ENCODE assay signal across 8 mouse cellular contexts in the genomic region with DNA sequence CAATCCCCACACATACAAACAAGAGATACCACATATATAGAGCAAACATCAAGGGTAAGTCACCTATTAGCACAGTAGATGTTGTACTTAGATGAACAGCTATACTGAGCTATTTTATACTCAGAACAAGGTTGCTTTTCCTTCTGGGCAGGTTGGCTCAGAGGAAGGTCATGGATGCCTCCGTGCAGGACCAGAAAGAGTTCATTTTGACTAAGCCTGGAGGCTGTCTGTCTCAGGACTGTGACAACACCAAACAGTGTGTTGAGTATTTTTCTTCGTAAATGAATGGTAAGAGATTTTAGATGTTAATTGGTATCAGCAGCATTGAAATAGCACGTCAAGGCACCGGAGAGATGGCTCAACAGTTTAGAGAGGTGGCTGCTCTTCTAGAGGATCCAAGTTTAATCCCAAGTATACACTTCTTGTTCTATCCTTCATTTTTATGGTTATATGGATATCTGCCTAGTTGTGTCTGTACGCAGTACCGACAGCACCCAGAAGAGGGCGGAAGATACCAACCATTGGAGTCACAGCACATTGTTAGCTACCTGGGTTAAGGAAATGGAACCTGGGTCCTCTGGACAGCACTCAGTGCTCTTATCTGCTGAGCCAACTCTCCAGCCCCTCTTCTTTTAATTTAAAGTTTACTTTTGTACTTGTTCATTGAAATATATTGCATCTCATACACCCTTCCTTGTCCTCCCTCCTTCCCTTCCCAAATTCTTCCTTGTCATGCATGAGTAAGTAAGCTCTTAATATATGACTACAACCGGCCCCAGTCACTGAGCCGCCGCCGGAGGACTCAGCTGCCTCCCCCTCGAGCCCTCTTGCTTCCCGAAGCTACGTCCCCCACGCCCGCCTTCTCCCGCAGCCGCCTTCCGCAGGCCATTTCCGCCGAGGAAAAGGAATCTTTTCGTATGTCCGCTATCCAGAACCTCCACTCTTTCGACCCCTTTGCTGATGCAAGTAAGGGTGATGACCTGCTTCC. TPM values are rescaled to one million over a fixed set of nuclear protein-coding genes. Genes with fewer than 3 reads are reported as not detected.
A peak's percentile ranks its signal among the peaks of the same experiment; 100 is the strongest.
DNase-seq lines count a peak whose midpoint lies in the region; ATAC-seq lines count a peak whose summit lies in the region.

No protein-coding gene starts in this region.

- H3K36me3 ChIP-seq in midbrain, embryonic 11.5 days (ENCODE audit: control insufficient read depth, insufficient read depth, low read length), result no peaks in the 10 kb centered on the region

- DNase-seq in adrenal gland, adult 8-10 months, result peak; percentile 69
- DNase-seq in embryo, embryonic 9.5 days (ENCODE audit: extremely low spot score), result peak; percentile 79
- DNase-seq in heart, adult 11 months, result peak; percentile 96
- DNase-seq in kidney, adult 11 months, result peak; percentile 74
- DNase-seq in left cerebral cortex, postnatal 4 days, result peak; percentile 86
- DNase-seq in midbrain, embryonic 11.5 days (ENCODE audit: low spot score, missing footprints), result peak; percentile 98
- DNase-seq in skeletal muscle tissue, adult 2 months (ENCODE audit: low read depth, low spot score), result peak; percentile 29

- H3K4me3 ChIP-seq in midbrain, embryonic 11.5 days (ENCODE audit: low read depth, low read length), result peak overlapping the region; percentile 22

- H3K4me1 ChIP-seq in midbrain, embryonic 11.5 days (ENCODE audit: control insufficient read depth, insufficient read depth, low read length), result no peaks in the 10 kb centered on the region

- no peaks in the 10 kb centered on the region for H3K27me3 ChIP-seq in midbrain, embryonic 11.5 days (ENCODE audit: control insufficient read depth, insufficient read depth, low read length)

- H3K9me3 ChIP-seq in midbrain, embryonic 11.5 days (ENCODE audit: control insufficient read depth, low read length), result no peaks in the 10 kb centered on the region

- WGBS in midbrain, embryonic 11.5 days, result 8% methylated on average over 24 of the region's 24 CpGs

- intact Hi-C loops in left cerebral cortex, postnatal 4 days (cut with DNase I), result no loop called here

- peak overlapping the region; percentile 54 for H3K9ac ChIP-seq in midbrain, embryonic 11.5 days (ENCODE audit: low read length)

- H3K4me2 ChIP-seq in midbrain, embryonic 11.5 days, result peak overlapping the region; percentile 52

- H3K27ac ChIP-seq in midbrain, embryonic 11.5 days (ENCODE audit: low read depth, low read length), result no peak overlapping the region

- peak; percentile 91 for ATAC-seq in midbrain, embryonic 11.5 days (ENCODE audit: low FRiP score)
- no peak for ATAC-seq in erythroblast, adult 5-6 weeks (replicated peaks; ENCODE audit: low FRiP score, poor library complexity, severe bottlenecking)

RNA-seq across cellular contexts. Expression of gene D130040H23Rik, which starts 57.7 kb away (rescaled TPM):
- total RNA-seq in adrenal gland, adult 8-10 months (2022), result 10 to 100 TPM in 1 of 4 experiments, 1 to 10 TPM in 3; 6.3 to 12.5 (median 8.8) TPM
- 10 to 100 TPM; 24.7 to 31.1 TPM for total RNA-seq in left cerebral cortex, postnatal 4 days (2021)
- polyA plus RNA-seq in midbrain, embryonic 11.5 days (2014; fragmentation: Nextera tagmentation; extraction: Ambion mirVana), result 5.1 and 6.6 TPM in 2 replicates
- 2.3 TPM in 1 of 2 replicates, not detected in the other for total RNA-seq in erythroblast, adult 5-6 weeks (2015; ENCODE audit: low replicate concordance)
- 3.6 TPM in 1 of 2 replicates, not detected in the other for total RNA-seq in erythroblast, adult 5-6 weeks (2017; ENCODE audit: low replicate concordance)

Comparison
In these comparisons a context has a peak if more than half of its experiments do, and no peak if none do; other contexts are left out.
1. DNase-seq: peak in every context shown above with its lines; median percentile 98 in midbrain, embryonic 11.5 days; 96 in heart, adult 11 months; 86 in left cerebral cortex, postnatal 4 days; 79 in embryo, embryonic 9.5 days; 74 in kidney, adult 11 months; 69 in adrenal gland, adult 8-10 months; 29 in skeletal muscle tissue, adult 2 months.